Mouse (Mus musculus) intestine, embryonic 14.5 days (tissue): ENCODE measurements around the gene D630003M21Rik. TPM values are rescaled to one million over a fixed set of nuclear protein-coding genes. Genes with fewer than 3 reads are reported as not detected.

Source experiments
- ATAC-seq: fragments of 200-750 bp; cut with Nextera tagmentation; replicated peaks from 2 replicates; pipeline ENCODE4 v1.8.0; 2017; ENCODE audit warnings: low read depth, moderate number of reproducible peaks, moderate TSS enrichment, moderate library complexity; ENCODE audit not compliant: low FRiP score, low TSS enrichment
- DNase-seq: peaks from one replicate; pipeline ENCODE4 v3.0.0-alpha.2; 2018; ENCODE audit warnings: low spot score
- H3K27ac ChIP-seq: fragments of 300-500 bp; sonication (generic); 2 replicates; pipeline ENCODE4 v1.5.1; 2014; ENCODE audit warnings: low read depth, mild to moderate bottlenecking, control low read depth
- H3K27me3 ChIP-seq: fragments of 300-500 bp; sonication (generic); replicated peaks from 2 replicates; pipeline ENCODE4 v1.6.1; 2014; ENCODE audit warnings: low read length, control low read depth; ENCODE audit not compliant: control insufficient read depth, insufficient read depth
- H3K36me3 ChIP-seq: fragments of 300-500 bp; sonication (generic); 2 replicates; pipeline ENCODE4 v1.6.1; 2014; ENCODE audit warnings: low read length, control low read depth; ENCODE audit not compliant: control insufficient read depth, insufficient read depth
- H3K4me1 ChIP-seq: fragments of 300-500 bp; sonication (generic); replicated peaks from 2 replicates; pipeline ENCODE4 v1.6.1; 2014; ENCODE audit warnings: low read length, control low read depth, mixed read lengths; ENCODE audit not compliant: control insufficient read depth, insufficient read depth
- H3K4me2 ChIP-seq: fragments of 300-500 bp; sonication (generic); 2 replicates; pipeline ENCODE4 v1.6.1; 2014; ENCODE audit warnings: low read length
- H3K4me3 ChIP-seq: fragments of 300-500 bp; sonication (generic); 2 replicates; pipeline ENCODE4 v1.5.1; 2014; ENCODE audit warnings: low read depth, low read length, control low read depth, mixed read lengths
- H3K9ac ChIP-seq: fragments of 300-500 bp; sonication (generic); 2 replicates; pipeline ENCODE4 v1.6.1; 2014; ENCODE audit warnings: mild to moderate bottlenecking, low read length
- H3K9me3 ChIP-seq: fragments of 300-500 bp; sonication (generic); 2 replicates; pipeline ENCODE4 v1.6.1; 2016; ENCODE audit warnings: low read length, control low read depth; ENCODE audit not compliant: control insufficient read depth
- WGBS: fragments of 180-500 bp; shearing (Covaris S2); extraction: QIAGEN DNeasy Blood & Tissue Kit; methylation state at CpG from one replicate; pipeline ENCODE4 v1.1.7; 2014; 5-methylcytosine and 5-hydroxymethylcytosine counted together
- polyA plus RNA-seq: library from polyadenylated mRNA; unstranded; fragments of >200 nt; fragmentation: Nextera tagmentation; extraction: Ambion mirVana; gene quantifications from 2 replicates; pipeline ENCODE4 v1.2.1, GENCODE M21; 2014

The D630003M21Rik gene
- 1.5 and 1.8 TPM in 2 replicates for polyA plus RNA-seq

DNA sequence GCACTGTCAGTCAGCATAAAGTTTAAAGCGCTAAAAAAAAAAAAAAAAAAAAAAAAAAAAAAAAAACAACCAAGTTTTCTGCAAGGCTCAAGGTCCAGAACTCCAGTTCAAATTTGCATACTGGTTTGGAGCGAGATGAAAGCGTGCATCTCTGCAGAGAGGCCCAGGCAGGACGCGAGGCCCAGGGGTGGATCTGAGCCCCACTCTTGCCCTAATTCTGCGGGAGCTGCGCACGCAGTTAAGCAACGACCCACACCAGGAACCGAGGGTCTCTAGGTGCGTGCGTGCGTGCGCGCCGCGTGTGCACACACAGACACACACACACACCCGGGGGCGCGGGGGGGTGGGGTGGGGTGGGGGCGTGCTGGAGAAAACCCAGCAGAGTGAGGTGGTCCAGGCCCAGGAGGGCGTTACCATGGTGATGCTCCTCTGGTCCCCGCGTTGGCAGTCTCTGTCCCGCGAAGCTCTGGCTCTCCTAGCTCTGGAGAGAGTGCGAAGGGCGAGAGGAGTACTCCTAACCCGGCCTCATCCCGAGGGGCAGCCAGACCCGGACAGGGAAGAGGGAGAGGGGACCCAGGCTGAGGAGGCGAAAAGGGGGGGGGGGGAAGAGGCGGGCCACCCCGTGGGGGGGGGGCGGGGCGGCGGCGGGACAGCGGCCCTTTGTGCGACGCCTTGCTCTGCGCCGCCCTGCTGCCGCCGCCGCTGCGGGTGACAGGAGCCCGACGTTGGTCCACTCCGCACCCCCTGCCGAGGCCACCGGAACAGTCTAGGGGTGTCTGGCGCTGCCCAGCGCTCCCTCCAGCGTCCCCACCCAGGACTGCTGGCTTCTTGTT lies at the start of gene D630003M21Rik:
Gene D630003M21Rik (minus strand): TSS at position 553 of the 833 bp plus-strand sequence.
- Histone ChIP-seq H3K27me3 (no peaks in the 10 kb centered on the region), H3K4me3 (peak within 1 kb of the TSS; percentile 41), H3K9ac (peak within 1 kb of the TSS; percentile 48), H3K4me2 (peak within 1 kb of the TSS; percentile 82), H3K27ac (no peak within 1 kb of the TSS), H3K36me3 (no peaks in the 10 kb centered on the region), H3K9me3 (no peaks in the 10 kb centered on the region), H3K4me1 (peaks cover 13% of the 10 kb centered on the region)
- DNase-seq (peak; percentile 78), ATAC-seq (peak; percentile 72)
- WGBS = under 1% methylated on average over 36 of the region's 55 CpGs

DNA sequence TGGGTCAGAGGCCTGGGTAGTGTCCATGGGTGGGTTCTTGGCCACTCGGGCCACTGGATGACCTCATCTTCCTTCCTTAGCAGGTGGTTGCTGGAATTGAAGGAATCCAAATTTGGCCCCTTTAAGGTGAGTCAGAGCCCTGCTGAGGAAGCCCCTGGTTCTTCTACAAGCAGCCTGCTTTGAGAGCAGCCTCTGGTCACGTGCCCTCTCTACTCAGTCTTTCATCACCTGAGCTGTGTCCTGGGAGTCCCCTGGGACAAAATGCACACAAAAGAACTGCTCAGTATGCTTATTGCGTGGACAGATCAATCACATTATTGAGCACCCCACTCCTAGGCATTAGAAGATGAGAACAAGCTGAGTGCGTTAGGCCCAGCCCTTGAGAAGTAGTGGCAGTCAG lies 47.9 kb upstream of the D630003M21Rik start:
- no peak overlapping the region for H3K4me3 ChIP-seq
- H3K9ac ChIP-seq = no peak overlapping the region
- no peaks in the 10 kb centered on the region for H3K36me3 ChIP-seq
- DNase-seq (no peak), ATAC-seq (no peak)
- H3K27ac ChIP-seq = no peak overlapping the region
- H3K27me3 ChIP-seq = no peaks in the 10 kb centered on the region
- H3K4me1 ChIP-seq = no peaks in the 10 kb centered on the region
- H3K4me2 ChIP-seq = no peak overlapping the region
- H3K9me3 ChIP-seq = no peaks in the 10 kb centered on the region
- 75% methylated on average over 4 of the region's 4 CpGs for WGBS

DNA sequence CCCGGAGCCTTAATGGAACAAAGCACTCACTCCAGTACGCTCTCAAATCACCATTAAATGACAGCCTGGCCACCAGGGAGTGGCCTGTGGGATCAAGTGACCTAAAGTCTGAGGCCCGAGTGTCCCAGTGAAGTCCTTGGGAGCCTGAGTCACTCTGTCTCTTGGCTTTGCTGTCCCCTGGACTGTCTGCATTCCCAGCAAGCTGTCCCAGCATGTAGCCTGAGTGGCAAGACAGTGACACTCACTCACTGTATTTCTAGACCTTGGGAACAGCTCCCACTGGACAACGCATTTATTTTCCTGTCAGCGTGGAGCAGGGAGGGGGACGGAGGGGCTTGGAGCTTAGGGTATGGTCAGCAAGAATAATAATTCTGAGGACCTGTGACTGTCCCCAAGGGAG lies 47.4 kb upstream of the D630003M21Rik start:
- 72% methylated on average over 6 of the region's 6 CpGs for WGBS
- no peaks in the 10 kb centered on the region for H3K27me3 ChIP-seq
- H3K4me2 ChIP-seq = no peak overlapping the region
- H3K36me3 ChIP-seq = no peaks in the 10 kb centered on the region
- DNase-seq = no peak
- H3K27ac ChIP-seq = no peak overlapping the region
- H3K9me3 ChIP-seq = no peaks in the 10 kb centered on the region
- no peaks in the 10 kb centered on the region for H3K4me1 ChIP-seq
- H3K4me3 ChIP-seq = no peak overlapping the region
- no peak overlapping the region for H3K9ac ChIP-seq
- no peak for ATAC-seq

DNA sequence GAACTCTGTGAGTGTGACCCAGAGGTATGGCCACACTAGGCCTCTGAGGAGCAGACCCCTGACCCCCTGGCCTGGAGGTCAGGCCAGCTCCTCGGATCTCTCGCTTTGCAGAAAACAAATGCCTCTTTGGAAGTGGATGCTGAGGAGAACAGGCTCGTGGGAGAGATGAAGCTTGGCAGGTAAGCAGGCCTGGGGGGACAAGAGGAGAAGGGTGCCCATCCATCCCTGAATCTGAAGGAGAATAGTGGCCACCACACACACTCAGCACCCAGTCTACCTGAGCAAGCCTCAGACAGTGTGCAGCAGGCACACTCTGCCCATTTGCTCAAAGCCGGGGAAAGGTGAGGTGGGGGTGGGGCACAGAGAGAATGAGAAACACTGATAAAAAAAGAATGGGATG lies 46.8 kb upstream of the D630003M21Rik start:
- 58% methylated on average over 4 of the region's 4 CpGs for WGBS
- no peak overlapping the region for H3K9ac ChIP-seq
- H3K9me3 ChIP-seq = no peaks in the 10 kb centered on the region
- H3K4me1 ChIP-seq = no peaks in the 10 kb centered on the region
- DNase-seq (no peak), ATAC-seq (no peak)
- H3K4me3 ChIP-seq = no peak overlapping the region
- H3K27ac ChIP-seq = no peak overlapping the region
- no peak overlapping the region for H3K4me2 ChIP-seq
- H3K27me3 ChIP-seq = no peaks in the 10 kb centered on the region
- no peaks in the 10 kb centered on the region for H3K36me3 ChIP-seq

DNA sequence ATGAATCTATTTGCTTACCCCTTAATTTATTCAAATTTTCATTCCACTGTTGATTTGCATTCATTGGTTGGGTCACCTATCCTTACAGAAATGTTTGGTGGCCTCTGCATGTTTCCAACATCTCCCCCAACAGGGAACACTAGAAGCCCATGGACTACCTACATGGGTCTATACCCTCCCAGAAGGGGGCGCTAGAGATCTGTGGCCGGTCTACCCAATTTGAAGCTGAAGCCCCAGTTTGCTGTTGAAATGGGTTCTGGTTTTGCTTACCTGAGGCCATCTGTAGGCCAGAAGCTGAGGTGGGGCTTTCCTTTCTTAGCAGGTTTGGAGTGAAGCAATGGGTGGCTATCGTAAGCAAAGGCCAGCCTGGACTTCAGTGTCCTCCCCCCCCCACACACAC lies 46.3 kb upstream of the D630003M21Rik start:
- Histone ChIP-seq H3K36me3 (no peaks in the 10 kb centered on the region), H3K27me3 (no peaks in the 10 kb centered on the region), H3K4me3 (no peak overlapping the region), H3K9me3 (no peaks in the 10 kb centered on the region), H3K27ac (no peak overlapping the region), H3K4me2 (no peak overlapping the region), H3K4me1 (no peaks in the 10 kb centered on the region), H3K9ac (no peak overlapping the region)
- no peak for DNase-seq
- 92% methylated on average over 3 of the region's 3 CpGs for whole genome bisulfite sequencing
- ATAC-seq = no peak

DNA sequence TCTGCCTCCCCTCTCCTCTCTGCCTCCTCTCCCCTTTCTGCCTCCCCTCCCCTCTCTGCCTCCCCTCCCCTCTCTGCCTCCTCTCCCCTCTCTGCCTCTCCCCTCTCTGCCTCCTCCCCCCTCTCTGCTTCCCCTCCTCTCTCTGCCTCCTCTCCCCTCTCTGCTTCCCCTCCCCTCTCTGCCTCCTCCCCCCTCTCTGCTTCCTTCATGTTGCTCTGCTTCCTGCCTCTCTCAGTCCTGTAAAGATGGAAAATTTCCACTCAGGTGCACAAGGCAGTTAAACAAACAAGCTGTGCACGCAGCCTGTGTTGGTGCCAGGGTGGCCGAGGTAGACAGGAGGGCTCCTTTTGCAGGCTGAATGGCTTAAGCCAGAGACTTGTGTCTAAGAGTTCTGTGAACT lies 44.6 kb upstream of the D630003M21Rik start:
- no peaks in the 10 kb centered on the region for H3K36me3 ChIP-seq
- no peak for DNase-seq
- H3K27ac ChIP-seq = no peak overlapping the region
- H3K9me3 ChIP-seq = no peaks in the 10 kb centered on the region
- H3K4me2 ChIP-seq = no peak overlapping the region
- WGBS = 10% methylated on average over 2 of the region's 2 CpGs
- ATAC-seq = no peak
- H3K4me3 ChIP-seq = no peak overlapping the region
- no peaks in the 10 kb centered on the region for H3K4me1 ChIP-seq
- H3K27me3 ChIP-seq = no peaks in the 10 kb centered on the region
- H3K9ac ChIP-seq = no peak overlapping the region

DNA sequence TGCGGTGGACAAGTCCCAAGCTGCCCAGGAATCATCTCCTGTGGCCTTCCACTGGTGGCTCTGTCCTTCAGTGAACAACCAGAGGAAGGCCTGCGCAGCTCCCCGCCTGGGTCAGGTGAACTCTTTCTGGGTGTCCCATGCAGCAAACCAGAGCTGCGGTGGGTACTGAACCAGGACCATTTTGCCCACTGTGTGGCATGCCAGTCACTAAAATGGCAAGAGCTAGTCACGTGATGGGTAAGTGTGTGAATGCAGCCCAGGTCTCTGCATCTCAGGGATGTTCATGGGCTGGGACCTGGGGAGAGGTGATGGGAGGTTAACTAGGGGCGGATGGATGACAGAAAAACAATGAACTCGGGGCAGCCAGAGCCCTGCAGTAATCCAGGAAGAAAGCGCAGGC lies 41.0 kb upstream of the D630003M21Rik start:
- no peaks in the 10 kb centered on the region for H3K4me1 ChIP-seq
- no peaks in the 10 kb centered on the region for H3K36me3 ChIP-seq
- H3K4me3 ChIP-seq = no peak overlapping the region
- WGBS = 78% methylated on average over 8 of the region's 8 CpGs
- no peaks in the 10 kb centered on the region for H3K27me3 ChIP-seq
- H3K4me2 ChIP-seq = no peak overlapping the region
- no peak overlapping the region for H3K9ac ChIP-seq
- DNase-seq = no peak
- ATAC-seq = no peak
- no peak overlapping the region for H3K27ac ChIP-seq
- no peaks in the 10 kb centered on the region for H3K9me3 ChIP-seq

DNA sequence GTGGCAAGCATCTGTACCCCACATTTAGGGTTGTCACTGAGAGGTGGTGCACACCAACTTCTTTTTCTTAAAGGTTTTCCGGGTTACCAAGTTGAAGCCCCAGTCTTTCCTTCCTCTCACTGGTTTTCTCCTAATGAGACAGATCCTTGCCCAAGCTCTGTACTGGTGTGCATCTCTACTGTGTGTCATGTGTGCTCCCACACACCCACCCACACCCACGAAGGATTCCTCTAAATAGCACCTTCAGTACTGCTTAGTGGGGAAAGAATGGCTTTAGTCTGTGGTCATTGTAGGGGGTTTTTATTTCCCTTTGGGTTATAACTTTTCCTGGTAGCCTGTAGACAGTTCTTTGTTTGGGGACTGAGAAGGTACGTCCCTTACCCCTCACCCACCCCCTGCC lies 35.9 kb upstream of the D630003M21Rik start:
- Histone ChIP-seq H3K9me3 (no peaks in the 10 kb centered on the region), H3K36me3 (no peaks in the 10 kb centered on the region), H3K4me3 (no peak overlapping the region), H3K27ac (no peak overlapping the region), H3K27me3 (no peaks in the 10 kb centered on the region), H3K4me1 (no peaks in the 10 kb centered on the region), H3K9ac (no peak overlapping the region), H3K4me2 (no peak overlapping the region)
- DNase-seq (no peak), ATAC-seq (no peak)
- WGBS = 70% methylated on average over 3 of the region's 3 CpGs

DNA sequence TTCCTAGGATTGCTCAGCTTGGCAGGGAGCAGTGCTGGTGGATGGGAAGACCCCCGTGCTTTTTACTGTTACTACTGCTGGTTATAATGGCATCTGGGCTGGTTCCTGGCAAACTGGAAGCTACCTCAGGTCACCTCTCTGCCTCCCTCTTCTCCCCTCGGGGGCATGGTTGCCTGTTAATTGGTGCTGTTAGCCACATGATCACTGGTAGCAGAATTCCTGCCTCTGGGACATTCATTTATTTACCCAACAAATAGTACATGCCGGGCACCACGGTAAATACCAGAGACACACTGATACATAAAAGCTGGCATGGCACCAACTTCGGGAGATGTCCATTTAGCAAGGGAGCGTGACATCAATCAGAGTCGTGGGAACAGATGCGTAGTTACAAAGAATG lies 30.5 kb upstream of the D630003M21Rik start:
- Histone ChIP-seq H3K4me1 (peaks cover 18% of the 10 kb centered on the region), H3K9me3 (no peaks in the 10 kb centered on the region), H3K36me3 (no peaks in the 10 kb centered on the region), H3K27me3 (no peaks in the 10 kb centered on the region), H3K9ac (no peak overlapping the region), H3K4me3 (no peak overlapping the region), H3K27ac (no peak overlapping the region), H3K4me2 (no peak overlapping the region)
- DNase-seq (no peak), ATAC-seq (no peak)
- 70% methylated on average over 8 of the region's 8 CpGs for WGBS
